Mouse (Mus musculus): ENCODE data around the gene Get4. TPM values are rescaled to one million over a fixed set of nuclear protein-coding genes. Genes with fewer than 3 reads are reported as not detected.

The Get4 gene
- total RNA-seq, 2 experiments from 2014 or later: 28.7 to 30.3 TPM

GRCm38 (mm10) chr5:139241022-139241761 is 10.9 kb upstream of the Get4 start:
- DNase-seq: no peak

DNA sequence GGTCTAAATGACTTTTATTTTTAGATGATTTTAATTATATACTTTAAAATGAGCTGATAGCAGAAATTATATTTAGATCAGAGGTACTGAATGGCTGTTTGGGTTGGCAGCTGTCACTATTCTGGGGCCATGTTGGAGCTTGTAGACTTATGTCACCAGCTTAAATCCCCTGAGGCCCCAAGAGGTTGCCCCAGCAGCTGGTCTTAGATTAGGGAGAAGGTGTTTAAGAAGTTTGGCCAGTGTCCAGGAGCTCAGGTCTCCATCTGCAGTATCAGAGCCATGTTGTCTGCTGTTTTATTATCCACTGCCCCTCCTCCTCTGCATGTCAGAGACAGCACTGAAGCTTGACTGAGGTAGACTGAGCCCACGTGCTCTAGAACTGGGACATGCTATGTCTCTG is 8.7 kb upstream of the Get4 start:
- no peak for DNase-seq

- no peak for DNase-seq
These were observed 4.4 kb upstream of the Get4 start for GRCm38 (mm10) chr5:139247767-139248166.

- no peak for DNase-seq
These were observed 3.3 kb upstream of the Get4 start for GRCm38 (mm10) chr5:139248846-139249245.

- no peak for DNase-seq
These were observed 845 bp upstream of the Get4 start for GRCm38 (mm10) chr5:139251279-139251678.

DNA sequence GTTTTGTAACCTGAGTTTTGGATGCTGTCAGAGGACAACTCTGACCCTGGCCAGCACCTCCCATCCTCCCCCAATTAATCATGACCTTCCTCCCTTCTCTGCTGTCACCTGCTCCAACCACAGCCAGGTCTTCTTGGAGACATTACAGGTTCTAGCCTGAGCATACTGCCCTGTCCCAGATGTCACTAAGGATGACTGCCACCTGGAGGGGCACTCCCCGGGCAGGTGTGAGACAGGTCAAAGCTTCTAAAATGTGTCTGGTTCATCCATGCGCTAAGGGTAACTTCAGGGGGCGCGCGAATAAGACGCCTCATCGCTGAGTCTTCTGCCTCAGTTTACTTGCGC is 416 bp upstream of the Get4 start:
- DNase-seq: no peak

GRCm38 (mm10) chr5:139252910-139253245 is 754 bp downstream of the Get4 start:
- DNase-seq: no peak

GRCm38 (mm10) chr5:139253301-139253741 is 1.2 kb downstream of the Get4 start:
- DNase-seq: no peak

DNA sequence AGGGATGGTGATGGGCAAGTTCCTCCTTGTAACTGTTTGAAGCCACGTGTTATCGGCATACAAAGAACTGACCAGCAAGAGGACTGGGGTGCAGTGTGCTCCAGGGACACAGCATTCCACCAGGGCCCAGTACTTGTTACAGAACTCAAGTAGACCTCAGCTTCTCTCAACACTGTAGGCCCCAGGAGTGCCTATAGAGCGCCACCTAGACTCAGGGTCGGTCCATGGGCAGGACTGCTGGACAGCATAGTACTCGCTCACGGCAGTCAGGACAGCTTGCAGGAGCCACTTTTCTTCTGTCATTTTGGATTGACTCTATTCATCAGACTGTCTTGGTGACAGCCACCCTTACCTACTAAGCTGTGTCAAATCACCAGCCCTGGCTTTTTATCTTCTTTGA is 2.8 kb downstream of the Get4 start:
- DNase-seq: no peak

DNA sequence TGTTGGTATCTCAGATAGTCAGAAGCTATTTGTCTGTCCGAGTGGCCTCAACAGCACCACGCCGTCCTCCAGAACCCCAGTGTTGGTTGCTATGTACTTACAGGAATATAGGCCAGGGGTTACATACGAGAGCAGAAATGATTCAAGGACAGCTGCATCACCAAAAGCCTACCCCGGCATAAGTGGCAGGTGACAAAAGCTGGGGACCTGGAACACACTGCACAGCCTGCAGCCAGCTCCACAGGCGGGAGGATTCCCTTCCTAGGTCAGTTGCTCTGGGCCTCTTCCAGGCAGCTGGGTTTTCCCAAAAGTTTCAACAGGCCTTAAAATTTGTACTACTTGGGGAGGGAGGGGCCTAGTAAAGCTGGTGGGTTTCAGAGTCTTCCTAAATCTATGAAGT is 3.7 kb downstream of the Get4 start:
- no peak for DNase-seq

DNA sequence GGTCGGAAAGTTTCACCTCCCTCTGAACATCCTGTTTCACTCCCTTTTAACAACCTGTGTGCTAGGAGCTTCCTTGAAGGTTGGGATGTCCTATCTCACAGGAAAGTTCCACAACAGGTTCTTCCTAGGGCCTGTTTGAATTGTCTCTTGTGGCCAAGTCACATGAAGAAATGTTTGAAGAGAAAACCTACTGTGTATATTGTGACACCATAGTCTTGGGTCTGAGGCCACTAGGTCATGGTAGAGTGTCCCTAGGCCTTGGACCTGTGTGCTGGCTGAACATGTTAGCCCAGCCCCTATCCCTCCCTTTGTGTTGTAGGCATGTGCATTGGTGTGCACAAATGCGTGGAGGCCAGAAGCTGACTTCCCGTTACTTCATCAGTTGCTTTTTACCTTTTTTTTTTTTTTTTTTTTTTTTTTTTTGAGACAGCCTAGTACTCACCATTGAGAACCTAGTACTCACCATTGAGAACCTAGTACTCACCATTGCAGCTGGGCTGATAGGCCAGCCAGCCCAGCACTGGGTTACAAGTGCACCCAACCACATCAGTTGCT is 4.2 kb downstream of the Get4 start:
- no peak for DNase-seq

- DNase-seq: no peak
These were observed 5.1 kb downstream of the Get4 start for GRCm38 (mm10) chr5:139257265-139257664.

DNA sequence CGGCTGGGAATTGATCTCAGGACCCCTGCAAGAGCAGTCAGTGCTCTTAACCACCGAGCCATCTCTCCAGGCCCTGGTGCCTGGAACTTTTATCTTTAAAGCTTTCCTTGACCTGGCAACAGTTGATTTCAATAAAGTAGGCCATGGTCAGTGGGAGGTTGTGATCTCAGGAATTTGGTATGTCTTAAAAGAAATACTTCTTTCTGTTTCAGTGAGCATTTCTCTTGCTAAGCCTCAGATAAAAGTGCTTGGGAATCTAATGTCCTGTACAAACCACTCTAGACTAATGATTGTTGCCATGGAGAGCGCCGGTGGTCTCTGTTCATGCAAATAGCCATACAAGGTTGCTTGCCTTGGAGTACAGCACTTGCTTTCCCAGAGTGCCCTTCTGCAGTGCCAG is 5.7 kb downstream of the Get4 start:
- DNase-seq: no peak

- no peak for DNase-seq
These were observed 6.4 kb downstream of the Get4 start for GRCm38 (mm10) chr5:139258371-139259035.

GRCm38 (mm10) chr5:139259853-139260252 is 7.7 kb downstream of the Get4 start:
- DNase-seq: no peak

DNA sequence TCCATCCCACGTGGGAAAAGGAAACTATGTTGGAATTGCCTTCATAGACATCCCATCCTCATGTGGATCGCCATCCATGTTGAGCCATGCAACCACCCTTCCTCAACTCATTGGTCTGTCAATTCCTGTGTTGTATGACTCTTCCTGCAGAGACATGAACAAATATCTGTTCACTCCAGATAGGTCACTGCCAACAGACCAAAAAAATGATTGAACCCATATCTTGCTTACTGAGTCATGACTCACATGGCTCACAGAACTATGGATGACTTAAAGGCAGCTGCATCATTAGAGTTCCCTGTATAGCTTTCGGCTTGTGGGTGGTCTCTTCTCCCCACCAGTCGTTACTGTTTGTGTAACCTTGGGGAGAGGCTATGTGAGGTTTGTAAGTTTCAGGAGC is 9.3 kb downstream of the Get4 start:
- no peak for DNase-seq

DNA sequence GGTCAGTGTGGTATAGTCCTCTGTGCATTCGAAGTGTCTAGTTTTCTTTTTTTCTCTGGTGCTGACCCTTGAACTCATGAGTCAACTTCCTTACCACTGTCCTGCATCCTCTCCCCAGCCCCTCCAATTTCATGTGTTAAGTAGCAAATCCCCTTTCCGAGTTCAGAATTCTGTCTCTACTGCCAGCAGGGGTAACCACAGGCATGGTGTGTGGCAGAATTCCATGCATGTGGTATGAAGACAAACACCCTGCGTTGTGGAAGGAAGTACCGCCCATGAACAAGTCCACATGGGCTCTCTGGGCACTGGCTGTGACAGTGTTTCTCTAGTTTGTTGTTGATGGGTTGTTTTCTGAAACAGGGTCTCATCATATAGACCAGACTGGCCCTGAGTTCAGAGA is 15.5 kb downstream of the Get4 start:
- DNase-seq: no peak

- DNase-seq: no peak
These were observed 18.8 kb downstream of the Get4 start for GRCm38 (mm10) chr5:139270806-139271521.

- DNase-seq: no peak
These were observed 19.9 kb downstream of the Get4 start for GRCm38 (mm10) chr5:139271994-139272554.

- no peak for DNase-seq
These were observed 25.2 kb downstream of the Get4 start for GRCm38 (mm10) chr5:139277287-139277686.

DNA sequence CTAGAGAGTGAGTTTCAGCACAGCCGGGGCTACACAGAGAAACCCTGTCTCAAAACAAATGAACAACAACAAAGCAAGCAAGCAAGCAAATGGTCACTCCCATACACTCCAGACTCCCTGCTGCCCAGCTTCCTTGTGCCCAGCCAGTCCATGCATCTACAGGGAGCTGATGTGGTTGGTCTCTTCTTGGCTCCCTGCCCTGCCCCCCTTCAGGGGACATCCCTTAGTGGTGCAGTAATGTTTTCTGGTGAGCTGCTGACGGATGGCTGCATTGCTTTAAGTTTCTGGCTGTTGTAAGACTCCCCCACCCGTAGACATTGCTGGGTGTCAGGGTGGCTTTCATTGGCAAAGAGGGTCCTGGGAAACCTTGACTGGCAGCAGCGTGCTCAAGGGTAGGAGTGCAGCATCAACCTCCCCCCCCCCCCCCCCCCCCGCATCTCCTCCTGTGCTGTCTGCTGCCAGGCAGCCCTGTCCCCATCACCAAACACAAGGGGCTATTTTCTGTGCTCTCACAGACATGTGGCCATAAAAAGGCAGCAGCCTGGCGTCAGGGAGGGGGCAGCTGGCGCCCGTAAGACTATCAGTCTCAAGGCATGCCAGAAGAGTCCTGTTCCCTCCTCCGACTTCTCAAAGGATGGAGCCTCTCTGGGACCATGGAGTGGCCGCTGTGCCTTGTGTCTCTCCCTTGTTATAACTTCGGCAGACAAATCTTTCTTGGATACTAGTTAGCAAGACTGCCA is 29.4 kb downstream of the Get4 start:
- DNase-seq: no peak

DNA sequence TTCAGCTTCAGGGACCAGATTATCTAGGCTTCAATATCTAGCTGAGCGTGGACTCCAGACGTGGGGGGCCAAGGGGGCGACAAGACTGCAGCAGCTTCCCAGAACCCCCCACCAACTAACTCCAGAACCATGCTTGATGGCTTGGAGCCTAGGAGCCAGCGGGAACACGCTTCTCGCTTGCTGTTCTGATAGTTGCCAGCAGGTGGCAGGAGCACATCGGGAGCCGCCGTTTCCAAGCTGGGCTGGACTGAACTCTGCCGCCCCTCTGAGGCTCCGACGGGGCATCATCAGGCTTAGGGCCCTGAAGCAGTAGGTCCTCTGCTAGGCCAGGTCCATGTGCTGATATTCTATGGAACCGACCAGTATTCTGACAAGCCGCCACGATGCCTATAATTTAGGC is 30.1 kb downstream of the Get4 start:
- DNase-seq: peak; percentile 61

All from gastrocnemius, postnatal 25 days (tissue).